In the genomic region with DNA sequence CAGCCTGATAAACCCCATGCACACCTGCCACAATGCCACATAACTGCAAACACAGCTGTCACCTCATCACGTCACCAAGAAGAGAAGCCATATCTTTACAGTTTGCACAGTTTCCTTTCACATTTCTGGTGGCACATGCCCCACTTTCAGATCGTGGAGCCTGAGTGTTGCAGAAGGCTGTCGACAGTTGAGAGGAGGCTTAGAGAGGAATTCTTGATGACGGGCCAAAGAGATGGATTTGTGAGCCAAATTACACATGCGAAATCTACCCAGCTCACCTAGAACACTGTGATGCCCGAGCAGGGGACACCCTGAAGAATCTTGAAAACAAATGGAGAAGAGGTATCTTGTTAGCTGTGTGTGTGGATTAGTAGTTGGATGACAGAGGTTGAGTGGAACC, we compare ENCODE assay signal across 23 mouse cellular contexts.
DNase-seq lines count a peak whose midpoint lies in the region; ATAC-seq and TF ChIP-seq lines count a peak whose summit lies in the region.
"Had no signal": no experiment of that assay in that cellular context is flagged by ENCODE, and none has a peak within 500 bp of the region (broad histone marks: within the 10 kb centered on the region; RNA-seq: fewer than 3 reads in every experiment).

No protein-coding gene starts in this region.

- WGBS in forebrain, embryonic 14.5 days, result 77% methylated on average over 6 of the region's 6 CpGs
- 85% methylated on average over 6 of the region's 6 CpGs for WGBS in forebrain, embryonic 12.5 days
- 32% methylated on average over 6 of the region's 6 CpGs for WGBS in heart, embryonic 12.5 days
- WGBS in heart, adult 2 months, result 43% methylated on average over 6 of the region's 6 CpGs
- WGBS in lung, embryonic 14.5 days, result 50% methylated on average over 6 of the region's 6 CpGs

- no peak for ATAC-seq in forebrain, embryonic 14.5 days
- no peak for ATAC-seq in forebrain, embryonic 12.5 days (ENCODE audit: low FRiP score)
- ATAC-seq in heart, embryonic 12.5 days (ENCODE audit: insufficient number of reproducible peaks, low FRiP score), result no peak
- ATAC-seq in lung, embryonic 14.5 days (ENCODE audit: insufficient read depth), result no peak
- ATAC-seq: liver, postnatal 0 days had no signal

- H3K4me2 ChIP-seq in forebrain, embryonic 14.5 days (ENCODE audit: low read length), result no peak overlapping the region
- H3K4me2 ChIP-seq in forebrain, embryonic 12.5 days, result no peak overlapping the region
- H3K4me2 ChIP-seq in heart, embryonic 12.5 days, result 0 out of 2 replicates have a peak overlapping the region, but pooled peaks have one; percentile 2
- H3K4me2 ChIP-seq in lung, embryonic 14.5 days, result no peak overlapping the region
- H3K4me2 ChIP-seq: embryonic facial prominence, embryonic 15.5 days; hindbrain, embryonic 13.5 days; kidney, embryonic 15.5 days; limb, embryonic 12.5 days; liver, embryonic 11.5 days; midbrain, embryonic 12.5 days; stomach, embryonic 15.5 days had no signal

- TF ChIP-seq CTCF in heart, adult 2 months (IDR thresholded peaks at IDR 0.05), result no peak
- TF ChIP-seq CTCF in lung, embryonic 14.5 days (IDR thresholded peaks at IDR 0.05; ENCODE audit: low read depth), result no peak

- no peak overlapping the region for H3K27ac ChIP-seq in forebrain, embryonic 14.5 days (ENCODE audit: low read depth, low read length)
- H3K27ac ChIP-seq in forebrain, embryonic 12.5 days, result no peak overlapping the region
- H3K27ac ChIP-seq in heart, embryonic 12.5 days (ENCODE audit: poor library complexity, severe bottlenecking), result no peak overlapping the region
- H3K27ac ChIP-seq in heart, adult 2 months, result no peak overlapping the region
- no peak overlapping the region for H3K27ac ChIP-seq in lung, embryonic 14.5 days (ENCODE audit: low read depth)
- H3K27ac ChIP-seq: embryonic facial prominence, embryonic 15.5 days; hindbrain, embryonic 13.5 days; kidney, embryonic 15.5 days; limb, embryonic 12.5 days; midbrain, embryonic 12.5 days; stomach, embryonic 15.5 days had no signal

- peak; percentile 39 for DNase-seq in forebrain, embryonic 14.5 days (ENCODE audit: low spot score)
- DNase-seq in heart, adult 2 months, result no peak
- peak; percentile 25 for DNase-seq in lung, embryonic 14.5 days
- no peak for DNase-seq in lung, postnatal 4 days
- DNase-seq in right cerebral cortex, postnatal 25 days, result peak; percentile 18
- no peak for DNase-seq in right cerebral cortex, postnatal 36 days (ENCODE audit: low spot score in 2 of 2)
- DNase-seq: adrenal gland, postnatal 10 days; cerebellum, adult 9-10 months; gastrocnemius, postnatal 25 days; kidney, adult 11 months; kidney, postnatal 36 days; liver, postnatal 0 days; right cerebral cortex, postnatal 14 days; thymus, postnatal 25 days had no signal

- H3K27me3 ChIP-seq in forebrain, embryonic 14.5 days (replicated peaks; ENCODE audit: control insufficient read depth, insufficient read depth, low read length), result no peaks in the 10 kb centered on the region
- no peaks in the 10 kb centered on the region for H3K27me3 ChIP-seq in forebrain, embryonic 12.5 days
- no peaks in the 10 kb centered on the region for H3K27me3 ChIP-seq in heart, embryonic 12.5 days (replicated peaks)
- no peaks in the 10 kb centered on the region; the same call in 1 of the 2 replicates for H3K27me3 ChIP-seq in heart, adult 2 months (ENCODE audit: control insufficient read depth, insufficient read depth, low read length)
- no peaks in the 10 kb centered on the region for H3K27me3 ChIP-seq in lung, embryonic 14.5 days (ENCODE audit: insufficient read depth, low read length)
- H3K27me3 ChIP-seq: embryonic facial prominence, embryonic 15.5 days; hindbrain, embryonic 13.5 days; kidney, embryonic 15.5 days; limb, embryonic 12.5 days; midbrain, embryonic 12.5 days; stomach, embryonic 15.5 days had no signal

- H3K4me3 ChIP-seq in forebrain, embryonic 14.5 days (ENCODE audit: low read depth, low read length), result no peak overlapping the region
- H3K4me3 ChIP-seq in forebrain, embryonic 12.5 days (replicated peaks), result no peak overlapping the region
- H3K4me3 ChIP-seq in heart, embryonic 12.5 days, result no peak overlapping the region
- no peak overlapping the region for H3K4me3 ChIP-seq in heart, adult 2 months
- H3K4me3 ChIP-seq in lung, embryonic 14.5 days (ENCODE audit: low read depth, low read length), result no peak overlapping the region
- H3K4me3 ChIP-seq: embryonic facial prominence, embryonic 15.5 days; hindbrain, embryonic 13.5 days; kidney, embryonic 15.5 days; limb, embryonic 12.5 days; midbrain, embryonic 12.5 days; stomach, embryonic 15.5 days had no signal

- intact Hi-C loops in heart, adult 2 months (cut with DNase I), result no loop called here

- no peaks in the 10 kb centered on the region for H3K9me3 ChIP-seq in forebrain, embryonic 14.5 days (replicated peaks; ENCODE audit: control insufficient read depth, low read length)
- no peaks in the 10 kb centered on the region for H3K9me3 ChIP-seq in forebrain, embryonic 12.5 days
- H3K9me3 ChIP-seq in heart, embryonic 12.5 days (replicated peaks), result peaks cover 13% of the 10 kb centered on the region; the same call in 1 of the 2 replicates
- no peaks in the 10 kb centered on the region for H3K9me3 ChIP-seq in lung, embryonic 14.5 days (ENCODE audit: low read depth, low read length)
- H3K9me3 ChIP-seq: embryonic facial prominence, embryonic 15.5 days; hindbrain, embryonic 13.5 days; midbrain, embryonic 12.5 days; stomach, embryonic 15.5 days had no signal

- TF ChIP-seq EP300 in heart, adult 2 months (IDR thresholded peaks at IDR 0.05; ENCODE audit: insufficient read depth, low read depth, low read length), result no peak

- no peak for TF ChIP-seq POLR2A in heart, adult 2 months (IDR thresholded peaks at IDR 0.05; ENCODE audit: insufficient read depth, low read depth, low read length)

- no peaks in the 10 kb centered on the region for H3K79me2 ChIP-seq in heart, adult 2 months (replicated peaks; ENCODE audit: control insufficient read depth, insufficient read depth, low read length)

- no peak overlapping the region for H3K9ac ChIP-seq in forebrain, embryonic 14.5 days (ENCODE audit: low read length)
- H3K9ac ChIP-seq in forebrain, embryonic 12.5 days, result no peak overlapping the region
- H3K9ac ChIP-seq in heart, embryonic 12.5 days, result no peak overlapping the region
- H3K9ac ChIP-seq in heart, adult 2 months (ENCODE audit: low read depth, low read length), result no peak overlapping the region
- no peak overlapping the region for H3K9ac ChIP-seq in lung, embryonic 14.5 days
- H3K9ac ChIP-seq: embryonic facial prominence, embryonic 15.5 days; hindbrain, embryonic 13.5 days; kidney, embryonic 15.5 days; limb, embryonic 12.5 days; liver, postnatal 0 days; midbrain, embryonic 12.5 days; stomach, embryonic 15.5 days had no signal

- peaks cover 5% of the 10 kb centered on the region; the same call in 1 of the 2 replicates for H3K4me1 ChIP-seq in forebrain, embryonic 14.5 days (ENCODE audit: control insufficient read depth, insufficient read depth, low read length)
- peaks cover 12% of the 10 kb centered on the region; the same call in 1 of the 2 replicates for H3K4me1 ChIP-seq in forebrain, embryonic 12.5 days
- peaks cover 16% of the 10 kb centered on the region for H3K4me1 ChIP-seq in heart, embryonic 12.5 days (replicated peaks)
- H3K4me1 ChIP-seq in heart, adult 2 months (ENCODE audit: control insufficient read depth, insufficient read depth, low read length), result no peaks in the 10 kb centered on the region; the same call in 1 of the 2 replicates
- no peaks in the 10 kb centered on the region for H3K4me1 ChIP-seq in lung, embryonic 14.5 days (ENCODE audit: insufficient read depth)
- H3K4me1 ChIP-seq: kidney, embryonic 15.5 days; limb, embryonic 12.5 days had no signal

- H3K36me3 ChIP-seq in forebrain, embryonic 14.5 days (ENCODE audit: control insufficient read depth, insufficient read depth, low read length), result no peaks in the 10 kb centered on the region
- H3K36me3 ChIP-seq in forebrain, embryonic 12.5 days (replicated peaks), result no peaks in the 10 kb centered on the region
- H3K36me3 ChIP-seq in heart, embryonic 12.5 days, result no peaks in the 10 kb centered on the region
- no peaks in the 10 kb centered on the region for H3K36me3 ChIP-seq in heart, adult 2 months (ENCODE audit: control insufficient read depth, insufficient read depth, low read length)
- no peaks in the 10 kb centered on the region for H3K36me3 ChIP-seq in lung, embryonic 14.5 days (ENCODE audit: insufficient read depth)
- H3K36me3 ChIP-seq: embryonic facial prominence, embryonic 15.5 days; hindbrain, embryonic 13.5 days; kidney, embryonic 15.5 days; limb, embryonic 12.5 days; midbrain, embryonic 12.5 days; stomach, embryonic 15.5 days had no signal

Comparison
In these comparisons a context has a peak if more than half of its experiments do, and no peak if none do; other contexts are left out.
1. DNase-seq: peak in forebrain, embryonic 14.5 days (single experiment), lung, embryonic 14.5 days (single experiment) and right cerebral cortex, postnatal 25 days (single experiment); none in heart, adult 2 months (0 of 2), lung, postnatal 4 days (0 of 2) and right cerebral cortex, postnatal 36 days (0 of 2).